Mouse (Mus musculus) embryonic facial prominence, embryonic 15.5 days (tissue): Measurements from ENCODE around the gene Sh3d19. TPM values are rescaled to one million over a fixed set of nuclear protein-coding genes. Genes with fewer than 3 reads are reported as not detected.
"Not testable (repeated sequence)": the region's sequence is repeated elsewhere in the genome, so short reads cannot be mapped to it uniquely, and the experiment has no call there.

Experiments used
- ATAC-seq: fragments of 200-750 bp; cut with Nextera tagmentation; 2 replicates; pipeline ENCODE4 v1.8.0; 2017; ENCODE audit warnings: low read depth, moderate TSS enrichment; ENCODE audit not compliant: insufficient number of reproducible peaks, low FRiP score, low TSS enrichment
- H3K27ac ChIP-seq: fragments of 300-500 bp; sonication (generic); replicated peaks from 2 replicates; pipeline ENCODE4 v1.5.1; 2015; ENCODE audit warnings: mild to moderate bottlenecking, inconsistent platforms
- H3K27me3 ChIP-seq: fragments of 300-500 bp; sonication (generic); 2 replicates; pipeline ENCODE4 v1.6.1; 2015; ENCODE audit warnings: inconsistent platforms
- H3K36me3 ChIP-seq: fragments of 300-500 bp; sonication (generic); 2 replicates; pipeline ENCODE4 v1.6.1; 2015; ENCODE audit warnings: mild to moderate bottlenecking, inconsistent platforms
- H3K4me1 ChIP-seq: fragments of 300-500 bp; sonication (generic); 2 replicates; pipeline ENCODE4 v1.6.1; 2015; ENCODE audit warnings: inconsistent platforms
- H3K4me2 ChIP-seq: fragments of 300-500 bp; sonication (generic); replicated peaks from 2 replicates; pipeline ENCODE4 v1.6.1; 2015; ENCODE audit warnings: mild to moderate bottlenecking, inconsistent platforms
- H3K4me3 ChIP-seq: fragments of 300-500 bp; sonication (generic); replicated peaks from 2 replicates; pipeline ENCODE4 v1.5.1; 2015; ENCODE audit warnings: mild to moderate bottlenecking, inconsistent platforms
- H3K9ac ChIP-seq: fragments of 300-500 bp; sonication (generic); 2 replicates; pipeline ENCODE4 v1.6.1; 2015; ENCODE audit warnings: inconsistent platforms
- H3K9me3 ChIP-seq: fragments of 300-500 bp; sonication (generic); replicated peaks from 2 replicates; pipeline ENCODE4 v1.6.1; 2016; ENCODE audit warnings: inconsistent platforms
- WGBS: fragments of 180-500 bp; shearing (Covaris S2); methylation state at CpG from one replicate; pipeline ENCODE4 v1.1.7; 2015; 5-methylcytosine and 5-hydroxymethylcytosine counted together
- polyA plus RNA-seq: library from polyadenylated mRNA; unstranded; fragments of >200 nt; fragmentation: Nextera tagmentation; extraction: Ambion mirVana; gene quantifications from 2 replicates; pipeline ENCODE4 v1.2.1, GENCODE M21; 2015

Sh3d19 gene
- polyA plus RNA-seq, 1 experiment from 2014 or later = 36.3 TPM

DNA sequence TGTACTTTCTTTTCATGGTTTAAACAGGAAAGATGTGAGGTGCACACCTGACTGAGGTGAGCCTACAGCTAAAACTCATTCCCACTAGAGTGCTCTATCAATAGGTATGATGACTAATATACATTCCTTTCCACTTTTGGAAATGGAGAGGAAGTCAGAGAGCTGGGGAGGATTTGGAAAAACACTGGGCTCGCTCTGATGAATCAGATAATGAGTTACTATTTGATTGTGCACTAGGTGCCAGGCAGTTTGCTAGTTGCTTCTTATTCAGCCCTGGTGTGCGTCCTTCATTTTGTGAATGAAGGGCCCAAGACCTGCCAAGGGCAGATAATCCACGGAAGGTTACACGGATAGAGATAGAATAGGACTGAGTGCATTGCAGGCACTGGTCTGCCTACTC is 9.1 kb downstream of the Sh3d19 start:
- Histone ChIP-seq H3K4me1 (0 out of 2 replicates have a peak, but pooled peaks cover 10% of the 10 kb centered on the region), H3K27ac (no peak overlapping the region), H3K36me3 (no peaks in the 10 kb centered on the region), H3K4me2 (no peak overlapping the region), H3K9ac (no peak overlapping the region), H3K27me3 (no peaks in the 10 kb centered on the region), H3K9me3 (no peaks in the 10 kb centered on the region), H3K4me3 (no peak overlapping the region)
- 86% methylated on average over 4 of the region's 4 CpGs for WGBS
- no peak for ATAC-seq

DNA sequence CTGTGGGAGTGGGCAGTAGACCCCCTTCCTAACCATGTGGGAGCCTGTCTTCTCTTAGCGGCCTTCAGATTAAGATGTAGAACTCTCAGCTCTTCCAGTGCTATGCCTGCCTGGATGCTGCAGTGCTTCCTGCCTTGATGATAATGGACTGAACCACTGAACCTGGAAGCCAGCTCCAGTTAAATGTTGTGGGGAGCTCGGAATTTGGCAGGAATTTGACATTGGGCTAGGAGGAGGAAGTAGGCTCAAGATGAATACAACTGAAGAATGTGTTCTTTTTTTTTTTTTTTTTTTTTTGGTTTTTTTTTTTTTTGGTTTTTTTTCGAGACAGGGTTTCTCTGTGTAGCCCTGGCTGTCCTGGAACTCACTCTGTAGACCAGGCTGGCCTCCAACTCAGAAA is 10.9 kb downstream of the Sh3d19 start:
- ATAC-seq, H3K4me2 ChIP-seq, H3K9me3 ChIP-seq, H3K36me3 ChIP-seq, H3K27me3 ChIP-seq, H3K9ac ChIP-seq, H3K4me3 ChIP-seq, H3K27ac ChIP-seq: not testable (repeated sequence)
- 0 out of 2 replicates have a peak, but pooled peaks cover 10% of the 10 kb centered on the region for H3K4me1 ChIP-seq
- WGBS = 74% methylated on average over 3 of the region's 3 CpGs

DNA sequence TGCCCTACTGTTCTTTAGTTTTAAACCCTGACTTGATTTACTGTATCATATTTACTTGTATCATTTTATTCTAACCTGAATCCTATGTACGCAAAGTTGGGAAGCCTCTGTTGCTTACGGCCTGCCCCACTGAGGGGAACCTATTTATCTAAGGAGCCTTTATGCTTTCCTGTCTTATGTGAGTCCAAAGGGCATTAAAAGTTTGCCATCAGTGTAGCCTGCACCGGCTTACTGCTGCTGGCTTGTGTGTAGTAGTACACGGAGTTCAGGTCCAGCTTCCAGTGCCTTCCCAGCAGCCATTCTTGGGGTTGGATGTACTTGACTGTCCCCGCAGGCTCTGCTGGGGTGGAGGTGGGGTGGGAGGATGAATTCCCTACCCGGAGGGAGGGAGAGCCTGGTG is 13.6 kb downstream of the Sh3d19 start:
- no peak overlapping the region for H3K4me2 ChIP-seq
- H3K9me3 ChIP-seq = no peaks in the 10 kb centered on the region
- ATAC-seq = no peak
- H3K4me1 ChIP-seq = no peaks in the 10 kb centered on the region
- WGBS = 93% methylated on average over 6 of the region's 6 CpGs
- H3K27ac ChIP-seq = no peak overlapping the region
- no peaks in the 10 kb centered on the region for H3K36me3 ChIP-seq
- H3K9ac ChIP-seq = no peak overlapping the region
- no peak overlapping the region for H3K4me3 ChIP-seq
- no peaks in the 10 kb centered on the region for H3K27me3 ChIP-seq

DNA sequence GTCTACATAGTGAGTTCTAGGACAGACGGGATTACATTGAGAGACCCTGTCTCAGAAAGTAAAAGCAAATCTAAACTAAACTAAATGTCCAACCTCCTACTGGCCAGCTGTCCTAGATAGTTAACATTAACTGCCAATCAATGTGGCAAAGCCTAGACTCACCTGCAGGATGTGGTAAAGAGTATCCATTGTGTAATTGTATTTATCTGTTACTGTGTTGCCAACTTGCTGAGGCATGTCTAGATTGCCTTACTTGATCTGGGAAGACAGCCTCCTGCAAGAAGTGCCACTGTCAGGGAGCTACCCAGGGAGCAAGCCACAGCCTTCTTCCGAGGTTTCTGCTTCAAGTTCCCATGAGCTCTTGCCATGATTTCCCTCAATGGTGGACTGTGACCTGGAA is 16.3 kb downstream of the Sh3d19 start:
- ATAC-seq = no peak
- H3K27me3 ChIP-seq = no peaks in the 10 kb centered on the region
- H3K4me3 ChIP-seq = no peak overlapping the region
- H3K9me3 ChIP-seq = no peaks in the 10 kb centered on the region
- 86% methylated on average over 2 of the region's 2 CpGs for WGBS
- H3K27ac ChIP-seq = no peak overlapping the region
- H3K4me2 ChIP-seq = no peak overlapping the region
- H3K9ac ChIP-seq = no peak overlapping the region
- H3K4me1 ChIP-seq = no peaks in the 10 kb centered on the region
- no peaks in the 10 kb centered on the region for H3K36me3 ChIP-seq

DNA sequence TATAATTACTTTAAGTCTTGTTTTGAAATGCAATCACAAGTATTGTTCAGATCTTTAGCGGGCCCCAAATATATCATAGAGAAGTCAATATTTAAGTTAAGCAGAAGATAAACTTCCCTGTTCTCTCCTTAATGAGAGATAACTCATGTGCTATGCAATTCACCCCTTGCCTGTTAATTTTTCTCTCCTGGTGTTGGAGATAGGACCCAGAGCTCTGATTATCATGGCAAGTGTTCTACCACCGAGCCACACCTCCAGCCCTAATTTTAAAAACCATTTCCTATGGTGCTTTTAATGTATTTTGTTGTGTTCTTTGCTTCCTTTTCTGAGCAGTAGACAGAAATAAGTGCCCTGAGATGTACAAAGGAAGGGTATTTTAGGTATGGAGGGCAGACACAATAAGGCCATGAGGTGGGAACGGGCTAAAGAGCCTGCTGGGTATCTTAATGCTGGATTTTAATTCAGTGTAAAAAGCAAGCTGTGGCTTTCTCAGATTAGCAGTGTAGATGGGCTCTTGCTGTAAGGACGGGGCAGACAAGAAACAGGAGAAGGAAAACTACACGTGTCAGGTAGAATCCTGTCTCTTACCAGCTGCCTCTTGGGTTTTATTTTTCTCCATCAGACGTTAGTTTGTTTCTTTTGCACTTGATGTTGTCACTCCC is 20.4 kb downstream of the Sh3d19 start:
- H3K27ac ChIP-seq = no peak overlapping the region
- H3K9ac ChIP-seq = no peak overlapping the region
- no peaks in the 10 kb centered on the region for H3K9me3 ChIP-seq
- H3K4me1 ChIP-seq = peaks cover 7% of the 10 kb centered on the region; the same call in 1 of the 2 replicates
- H3K27me3 ChIP-seq = no peaks in the 10 kb centered on the region
- H3K36me3 ChIP-seq = no peaks in the 10 kb centered on the region
- 64% methylated on average over 6 of the region's 6 CpGs for WGBS
- no peak for ATAC-seq
- H3K4me2 ChIP-seq = no peak overlapping the region
- no peak overlapping the region for H3K4me3 ChIP-seq

DNA sequence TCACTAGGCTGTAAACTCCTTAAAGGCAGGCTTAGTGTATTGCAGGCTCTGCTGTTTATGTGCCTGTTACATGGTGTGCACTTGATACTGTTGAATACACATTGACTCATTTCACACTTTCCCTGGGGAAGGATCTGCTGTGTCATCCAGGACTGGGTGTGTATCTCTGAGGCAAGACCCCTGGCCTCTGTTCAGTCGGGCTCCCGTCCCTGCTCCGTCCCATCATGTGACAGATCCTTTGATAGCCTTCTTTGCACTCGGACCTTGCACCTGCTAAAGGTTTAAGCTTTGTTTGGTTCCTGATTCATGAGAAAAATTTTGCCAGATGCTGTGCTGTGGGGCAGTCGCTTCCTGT is 20.9 kb downstream of the Sh3d19 start:
- Histone ChIP-seq H3K9me3 (no peaks in the 10 kb centered on the region), H3K9ac (no peak overlapping the region), H3K27ac (no peak overlapping the region), H3K4me3 (no peak overlapping the region), H3K4me1 (peaks cover 7% of the 10 kb centered on the region; the same call in 1 of the 2 replicates), H3K27me3 (no peaks in the 10 kb centered on the region), H3K4me2 (no peak overlapping the region), H3K36me3 (no peaks in the 10 kb centered on the region)
- no peak for ATAC-seq
- 60% methylated on average over 5 of the region's 5 CpGs for WGBS

DNA sequence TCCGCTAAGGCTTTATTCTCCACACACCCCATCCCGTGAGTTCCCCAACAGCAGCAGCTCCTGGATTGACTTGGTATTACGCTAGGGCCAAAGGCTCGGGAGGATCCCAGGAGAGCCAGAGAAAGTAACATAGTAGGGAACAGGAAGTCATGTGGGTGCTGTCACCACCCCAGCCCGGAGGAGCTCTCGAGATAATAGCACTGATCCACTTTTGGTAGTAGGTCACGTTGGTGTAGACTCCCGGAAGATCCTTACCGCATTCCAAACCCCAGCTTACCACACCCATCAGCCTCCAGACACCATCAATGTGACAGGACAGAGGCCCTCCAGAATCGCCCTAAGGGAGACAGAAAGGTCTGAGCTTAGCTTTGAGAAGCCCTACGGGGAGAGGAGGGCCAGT is 22.8 kb downstream of the Sh3d19 start:
- Histone ChIP-seq H3K27me3 (no peaks in the 10 kb centered on the region), H3K36me3 (no peaks in the 10 kb centered on the region), H3K4me1 (peaks cover 7% of the 10 kb centered on the region; the same call in 1 of the 2 replicates), H3K27ac (no peak overlapping the region), H3K4me2 (no peak overlapping the region), H3K4me3 (no peak overlapping the region), H3K9ac (no peak overlapping the region), H3K9me3 (no peaks in the 10 kb centered on the region)
- WGBS = 60% methylated on average over 11 of the region's 11 CpGs
- ATAC-seq = no peak

DNA sequence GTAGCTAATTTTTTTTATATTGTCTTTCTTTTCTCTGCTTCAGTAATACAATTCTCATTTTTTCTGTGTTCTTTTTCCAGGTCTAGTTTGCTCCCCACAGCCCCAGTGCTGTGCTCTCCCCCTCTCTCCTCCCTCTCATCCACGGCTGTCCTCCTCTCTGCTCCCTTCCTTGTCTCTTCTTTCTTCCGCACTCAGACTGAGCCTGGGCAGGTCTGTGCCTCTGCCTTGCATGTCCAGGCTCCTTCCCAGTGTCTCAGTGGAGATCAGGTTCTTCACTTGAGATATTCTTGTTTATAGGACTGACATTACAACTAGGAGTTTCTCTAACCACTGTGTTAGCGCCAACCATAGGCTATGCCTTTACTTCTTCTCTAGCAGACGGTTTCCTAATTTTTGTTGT is 23.7 kb downstream of the Sh3d19 start:
- Histone ChIP-seq H3K4me3 (no peak overlapping the region), H3K9ac (no peak overlapping the region), H3K4me2 (no peak overlapping the region), H3K9me3 (no peaks in the 10 kb centered on the region), H3K27ac (no peak overlapping the region), H3K27me3 (no peaks in the 10 kb centered on the region), H3K4me1 (peaks cover 7% of the 10 kb centered on the region; the same call in 1 of the 2 replicates), H3K36me3 (no peaks in the 10 kb centered on the region)
- ATAC-seq = no peak
- WGBS = 58% methylated on average over 4 of the region's 4 CpGs

DNA sequence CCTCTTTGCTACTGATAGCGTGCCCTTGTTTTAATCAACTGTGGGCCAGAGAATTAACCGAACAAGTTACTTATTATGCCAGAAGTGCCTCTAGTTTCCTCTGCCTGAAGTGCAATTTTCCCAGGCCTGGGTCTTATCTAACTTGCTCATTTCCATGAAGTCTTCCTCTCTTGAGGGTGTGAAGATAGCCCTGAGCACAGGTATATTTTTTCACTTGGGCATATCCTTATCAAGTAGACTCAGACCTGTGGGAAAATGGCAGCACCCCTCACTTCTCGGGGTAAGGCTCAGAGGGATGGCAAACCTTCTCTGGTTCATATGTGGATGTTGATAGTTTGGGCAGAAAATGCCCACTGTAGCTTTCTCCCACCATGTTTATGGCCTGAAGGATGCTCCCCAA is 30.4 kb downstream of the Sh3d19 start:
- no peaks in the 10 kb centered on the region for H3K27me3 ChIP-seq
- no peaks in the 10 kb centered on the region for H3K4me1 ChIP-seq
- H3K9ac ChIP-seq = no peak overlapping the region
- no peaks in the 10 kb centered on the region for H3K9me3 ChIP-seq
- no peak overlapping the region for H3K4me2 ChIP-seq
- no peaks in the 10 kb centered on the region for H3K36me3 ChIP-seq
- no peak overlapping the region for H3K4me3 ChIP-seq
- H3K27ac ChIP-seq = no peak overlapping the region
- WGBS = 94% methylated on average over 3 of the region's 3 CpGs
- ATAC-seq = no peak

DNA sequence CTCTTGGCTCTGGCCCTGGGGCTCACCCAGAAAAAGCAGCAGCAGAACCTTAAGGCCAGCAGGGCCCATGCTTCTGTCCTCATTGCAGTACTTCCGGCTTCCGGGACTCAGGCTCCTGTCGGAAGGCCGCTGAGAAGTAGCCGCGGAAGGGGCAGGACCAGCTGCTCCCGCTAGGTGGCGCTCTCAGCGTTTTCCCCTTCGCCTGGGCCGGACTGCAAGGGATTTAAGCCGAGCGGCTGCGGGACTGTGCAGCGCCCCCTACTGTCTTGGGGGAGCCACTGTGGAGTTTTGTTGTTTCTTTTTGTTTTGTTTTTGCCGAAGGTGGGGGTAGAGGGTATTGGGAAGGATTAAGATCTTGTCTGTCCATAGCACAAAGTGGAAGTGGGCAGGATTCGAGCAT is 31.5 kb downstream of the Sh3d19 start, which contains the start of gene Prss48:
TSS of gene Prss48 (minus strand) at position 69 of the 400 bp plus-strand sequence.
- Histone ChIP-seq H3K4me2 (no peak within 1 kb of the TSS), H3K36me3 (no peaks in the 10 kb centered on the region), H3K27ac (no peak within 1 kb of the TSS), H3K27me3 (no peaks in the 10 kb centered on the region), H3K4me3 (no peak within 1 kb of the TSS), H3K9me3 (no peaks in the 10 kb centered on the region), H3K4me1 (no peaks in the 10 kb centered on the region), H3K9ac (no peak within 1 kb of the TSS)
- WGBS = 77% methylated on average over 17 of the region's 17 CpGs
- no peak for ATAC-seq

DNA sequence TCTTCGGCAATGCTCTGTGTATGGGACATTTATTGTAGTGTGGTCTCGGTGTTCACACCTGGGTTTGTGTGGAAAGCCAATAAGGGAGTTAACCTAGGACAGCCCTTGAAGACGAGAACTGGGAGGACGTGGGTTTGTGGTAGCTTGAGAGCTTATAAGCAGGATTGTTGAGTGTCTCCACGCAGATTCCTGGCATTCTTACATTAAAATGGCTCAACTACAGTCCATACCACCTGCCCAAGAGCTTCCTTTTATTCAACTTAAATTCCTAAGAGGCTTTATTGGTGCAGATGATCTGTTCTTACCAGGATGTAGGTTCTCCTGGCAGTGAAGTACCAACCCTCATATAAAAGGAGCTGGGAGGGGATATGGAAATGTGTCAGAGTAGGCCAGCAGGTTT is 32.0 kb downstream of the Sh3d19 start:
- Histone ChIP-seq H3K4me2 (no peak overlapping the region), H3K4me1 (no peaks in the 10 kb centered on the region), H3K27me3 (no peaks in the 10 kb centered on the region), H3K9me3 (no peaks in the 10 kb centered on the region), H3K4me3 (no peak overlapping the region), H3K9ac (no peak overlapping the region), H3K27ac (no peak overlapping the region), H3K36me3 (no peaks in the 10 kb centered on the region)
- ATAC-seq = no peak
- WGBS = 75% methylated on average over 5 of the region's 5 CpGs

DNA sequence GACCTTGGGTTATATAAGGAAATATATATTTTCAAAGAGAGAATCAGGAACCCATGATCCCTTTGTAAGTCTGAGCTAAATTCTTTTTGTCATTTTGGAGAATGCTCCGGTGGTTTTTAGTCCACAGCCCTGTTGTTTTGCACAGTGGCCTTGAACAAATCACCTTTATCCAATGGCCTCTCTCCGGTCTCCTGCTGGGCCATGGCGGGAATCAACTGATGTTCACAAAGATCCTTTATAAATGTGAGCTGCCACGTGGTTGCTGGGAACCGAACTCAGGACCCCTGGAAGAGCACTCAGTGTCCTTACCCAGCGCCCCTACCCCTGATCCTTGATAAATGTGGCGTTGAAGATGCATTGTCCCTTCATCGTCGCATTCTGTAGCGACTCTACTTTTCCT is 33.8 kb downstream of the Sh3d19 start:
- no peaks in the 10 kb centered on the region for H3K4me1 ChIP-seq
- H3K4me2 ChIP-seq = no peak overlapping the region
- ATAC-seq = no peak
- H3K36me3 ChIP-seq = no peaks in the 10 kb centered on the region
- no peak overlapping the region for H3K9ac ChIP-seq
- H3K27ac ChIP-seq = no peak overlapping the region
- 91% methylated on average over 10 of the region's 10 CpGs for WGBS
- H3K4me3 ChIP-seq = no peak overlapping the region
- no peaks in the 10 kb centered on the region for H3K9me3 ChIP-seq
- H3K27me3 ChIP-seq = no peaks in the 10 kb centered on the region
